Mouse (Mus musculus) left cerebral cortex, adult 9 months (tissue): ENCODE measurements around the gene Anapc1.

Experiments used
- DNase-seq, 2 experiments: peaks; one replicate each; pipeline ENCODE4 v3.0.0; 2022; ENCODE audit warnings: low spot score in 2 of 2

Anapc1 gene

GRCm38 (mm10) chr2:128566304-128567147, 120.7 kb downstream of the Anapc1 start:
- no peak for DNase-seq

- no peak for DNase-seq
These were observed 121.3 kb downstream of the Anapc1 start for GRCm38 (mm10) chr2:128565904-128566303.

DNA sequence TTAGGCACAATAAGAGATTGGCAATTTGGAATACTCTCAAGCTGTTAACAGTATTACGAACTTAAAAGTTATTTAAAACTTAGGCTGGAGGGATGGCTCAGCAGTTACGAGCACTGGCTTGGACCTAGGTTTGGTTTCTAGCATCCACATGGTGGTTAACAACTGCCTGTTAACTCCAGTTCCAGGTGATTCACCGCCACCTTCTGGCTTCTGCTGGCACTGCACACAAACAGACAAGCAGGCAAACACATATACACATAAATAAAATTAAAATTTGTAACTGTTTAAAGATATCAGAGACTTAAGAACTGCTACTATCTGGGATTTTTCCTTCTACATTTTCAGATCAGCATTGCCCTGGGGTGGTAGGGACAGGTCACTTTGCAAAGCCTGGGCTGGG, 123.0 kb downstream of the Anapc1 start:
- no peak for DNase-seq
